Comparison of ENCODE assay signal across 19 mouse cellular contexts in the genomic region with DNA sequence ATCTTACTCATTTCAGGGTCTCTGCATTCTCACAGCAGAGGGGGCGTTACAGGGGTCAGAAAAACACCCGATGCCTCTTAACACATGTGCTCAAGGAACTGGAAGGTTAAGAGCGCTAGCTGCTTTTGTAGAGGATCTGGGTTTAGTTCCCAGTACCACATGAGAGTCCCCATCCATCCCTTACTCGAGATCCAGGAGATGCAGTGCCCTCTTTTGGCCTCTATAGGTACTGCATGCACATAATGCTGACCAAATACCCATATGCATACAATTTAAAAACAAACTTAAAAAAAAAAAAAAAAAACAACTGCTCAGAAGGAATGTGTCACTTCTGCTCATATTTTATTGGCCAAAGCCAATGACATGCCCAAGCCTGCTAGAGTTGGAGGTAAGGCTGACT. TPM values are rescaled to one million over a fixed set of nuclear protein-coding genes. Genes with fewer than 3 reads are reported as not detected.
DNase-seq lines count a peak whose midpoint lies in the region; ATAC-seq and TF ChIP-seq lines count a peak whose summit lies in the region.
"Had no signal": no experiment of that assay in that cellular context is flagged by ENCODE, and none has a peak within 500 bp of the region (broad histone marks: within the 10 kb centered on the region; RNA-seq: fewer than 3 reads in every experiment).

No protein-coding gene starts in this region.

- no peaks in the 10 kb centered on the region for H3K27me3 ChIP-seq in heart, postnatal 0 days (ENCODE audit: control insufficient read depth, insufficient read depth, low read length)
- no peaks in the 10 kb centered on the region for H3K27me3 ChIP-seq in lung, embryonic 14.5 days (ENCODE audit: insufficient read depth, low read length)
- no peaks in the 10 kb centered on the region for H3K27me3 ChIP-seq in MEL (ENCODE audit: control insufficient read depth in 1 of 2, insufficient read depth in 2 of 2, low read length in 2 of 2)
- no peaks in the 10 kb centered on the region for H3K27me3 ChIP-seq in splenic B cell, adult 2 months (ENCODE audit: control insufficient read depth, insufficient read depth, low read length, poor library complexity, severe bottlenecking)
- H3K27me3 ChIP-seq: embryonic facial prominence, embryonic 15.5 days; hindbrain, embryonic 15.5 days; liver, embryonic 13.5 days had no signal

- no peak overlapping the region for H3K9ac ChIP-seq in heart, postnatal 0 days (replicated peaks; ENCODE audit: low read depth, low read length)
- H3K9ac ChIP-seq in lung, embryonic 14.5 days: no peak overlapping the region
- H3K9ac ChIP-seq in MEL (ENCODE audit: control insufficient read depth, low read depth, low read length, poor library complexity, severe bottlenecking): no peak overlapping the region
- H3K9ac ChIP-seq: embryonic facial prominence, embryonic 15.5 days; hindbrain, embryonic 15.5 days; liver, embryonic 13.5 days had no signal

- peak; percentile 30 for TF ChIP-seq CTCF in heart, postnatal 0 days (IDR thresholded peaks at IDR 0.05; ENCODE audit: low read depth)
- peak; percentile 27; the same call in 1 of the 2 replicates for TF ChIP-seq CTCF in lung, embryonic 14.5 days (IDR thresholded peaks at IDR 0.05; ENCODE audit: low read depth)
- TF ChIP-seq CTCF in MEL (IDR thresholded peaks at IDR 0.05 in 2 of 3, conservative IDR thresholded peaks at IDR 0.05 in 1 of 3; ENCODE audit: control insufficient read depth in 1 of 3, insufficient read depth in 1 of 3, low read depth in 2 of 3, low read length in 3 of 3, poor library complexity in 1 of 3, severe bottlenecking in 1 of 3): peak in 2 of 3 experiments; percentile 27 to 44; a peak in 3 of 6 replicates

- no peaks in the 10 kb centered on the region for H3K4me1 ChIP-seq in heart, postnatal 0 days (ENCODE audit: control insufficient read depth, insufficient read depth)
- no peaks in the 10 kb centered on the region for H3K4me1 ChIP-seq in lung, embryonic 14.5 days (ENCODE audit: insufficient read depth)
- no peaks in the 10 kb centered on the region for H3K4me1 ChIP-seq in MEL (ENCODE audit: control insufficient read depth in 1 of 2, insufficient read depth in 2 of 2, low read length in 2 of 2)
- H3K4me1 ChIP-seq: embryonic facial prominence, embryonic 15.5 days; hindbrain, embryonic 15.5 days; liver, embryonic 13.5 days had no signal

- DNase-seq in heart, postnatal 0 days (ENCODE audit: low spot score): no peak
- DNase-seq in heart, adult 9 months (ENCODE audit: low spot score in 2 of 2): no peak
- no peak for DNase-seq in lung, embryonic 14.5 days
- DNase-seq in lung, postnatal 36 days: no peak
- peak; percentile 11 for DNase-seq in MEL (ENCODE audit: low read depth, low spot score)
- DNase-seq in splenic B cell, adult 2 months (ENCODE audit: low read depth, low spot score): peak; percentile 4
- DNase-seq in adrenal gland, postnatal 14 days: no peak
- no peak for DNase-seq in thymus, postnatal 36 days
- DNase-seq: adrenal gland, postnatal 10 days; cerebellum, adult 9-10 months; gastrocnemius, postnatal 25 days; kidney, adult 9 months; kidney, postnatal 4 days; liver, embryonic 13.5 days; lung, postnatal 14 days had no signal

- no peak overlapping the region for H3K4me3 ChIP-seq in heart, postnatal 0 days (ENCODE audit: low read depth, low read length)
- H3K4me3 ChIP-seq in lung, embryonic 14.5 days (ENCODE audit: low read depth, low read length): no peak overlapping the region
- H3K4me3 ChIP-seq in MEL (ENCODE audit: control insufficient read depth in 1 of 2, insufficient read depth in 1 of 2, low read depth in 2 of 2, low read length in 2 of 2): no peak overlapping the region
- H3K4me3 ChIP-seq: embryonic facial prominence, embryonic 15.5 days; hindbrain, embryonic 15.5 days; liver, embryonic 13.5 days had no signal

- 90% methylated on average over 4 of the region's 4 CpGs for WGBS in heart, postnatal 0 days
- 81% methylated on average over 4 of the region's 4 CpGs for WGBS in lung, embryonic 14.5 days

- no peak for TF ChIP-seq POLR2A in MEL (IDR thresholded peaks at IDR 0.05; ENCODE audit: control insufficient read depth in 1 of 2, insufficient read depth in 1 of 2, low read depth in 1 of 2, low read length in 2 of 2, poor library complexity in 1 of 2)

- H3K36me3 ChIP-seq in heart, postnatal 0 days (replicated peaks; ENCODE audit: control insufficient read depth, insufficient read depth, low read length): peaks cover 50% of the 10 kb centered on the region
- H3K36me3 ChIP-seq in lung, embryonic 14.5 days (ENCODE audit: insufficient read depth): no peaks in the 10 kb centered on the region
- H3K36me3 ChIP-seq in MEL (ENCODE audit: control insufficient read depth in 1 of 2, insufficient read depth in 2 of 2, low read length in 2 of 2): no peaks in the 10 kb centered on the region
- H3K36me3 ChIP-seq in splenic B cell, adult 2 months (ENCODE audit: control insufficient read depth, insufficient read depth, low read length, poor library complexity, severe bottlenecking): no peaks in the 10 kb centered on the region
- H3K36me3 ChIP-seq: embryonic facial prominence, embryonic 15.5 days; G1E; hindbrain, embryonic 15.5 days; liver, embryonic 13.5 days had no signal

- ATAC-seq in heart, postnatal 0 days (ENCODE audit: insufficient read depth, low read depth): no peak
- no peak for ATAC-seq in lung, embryonic 14.5 days (ENCODE audit: insufficient read depth)

- no peak overlapping the region for H3K27ac ChIP-seq in heart, postnatal 0 days (ENCODE audit: low read depth)
- no peak overlapping the region for H3K27ac ChIP-seq in lung, embryonic 14.5 days (ENCODE audit: low read depth)
- no peak overlapping the region for H3K27ac ChIP-seq in MEL (ENCODE audit: control insufficient read depth, low read depth, low read length)
- H3K27ac ChIP-seq: embryonic facial prominence, embryonic 15.5 days; hindbrain, embryonic 15.5 days; liver, embryonic 13.5 days had no signal

- no peaks in the 10 kb centered on the region for H3K79me2 ChIP-seq in MEL (ENCODE audit: control insufficient read depth, insufficient read depth, low read length, poor library complexity)

- H3K9me3 ChIP-seq in heart, postnatal 0 days (replicated peaks; ENCODE audit: control insufficient read depth, low read length): 0 out of 2 replicates have a peak, but pooled peaks cover 3% of the 10 kb centered on the region
- H3K9me3 ChIP-seq in lung, embryonic 14.5 days (ENCODE audit: low read depth, low read length): no peaks in the 10 kb centered on the region
- H3K9me3 ChIP-seq in MEL (replicated peaks; ENCODE audit: insufficient read depth, low read length): no peaks in the 10 kb centered on the region
- H3K9me3 ChIP-seq: embryonic facial prominence, embryonic 15.5 days; G1E; hindbrain, embryonic 15.5 days; liver, embryonic 13.5 days had no signal

- no peak overlapping the region for H3K4me2 ChIP-seq in heart, postnatal 0 days (ENCODE audit: low read depth, low read length)
- no peak overlapping the region for H3K4me2 ChIP-seq in lung, embryonic 14.5 days
- H3K4me2 ChIP-seq: embryonic facial prominence, embryonic 15.5 days; heart, embryonic 11.5 days; hindbrain, embryonic 15.5 days; liver, embryonic 13.5 days had no signal

- no peak for TF ChIP-seq EP300 in heart, postnatal 0 days (IDR thresholded peaks at IDR 0.05; ENCODE audit: low read depth)
- no peak for TF ChIP-seq EP300 in MEL (IDR thresholded peaks at IDR 0.05; ENCODE audit: low read depth in 1 of 2, low read length in 2 of 2)

- TF ChIP-seq RAD21 in MEL (IDR thresholded peaks at IDR 0.05; ENCODE audit: low read depth, low read length): peak; percentile 19

TF ChIP-seq in MEL, 35 proteins besides CTCF, POLR2A, EP300 and RAD21:
- no peak for TF ChIP-seq ZKSCAN1 (IDR thresholded peaks at IDR 0.05; ENCODE audit: low read depth, low read length)
- TF ChIP-seq POLR2AphosphoS5 (IDR thresholded peaks at IDR 0.05; ENCODE audit: borderline replicate concordance, low read depth, low read length): no peak
- no peak for TF ChIP-seq MAFK (IDR thresholded peaks at IDR 0.05; ENCODE audit: borderline replicate concordance, low read depth, low read length)
- no peak for TF ChIP-seq USF2 (IDR thresholded peaks at IDR 0.05; ENCODE audit: borderline replicate concordance in 1 of 2, insufficient read depth in 1 of 2, low read depth in 1 of 2, low read length in 2 of 2)
TF ChIP-seq in MEL: peak in this region for 0.

RNA-seq across cellular contexts. Expression of a gene that starts 8.8 kb away (rescaled TPM):
- 113 and 121 TPM in 2 replicates for total RNA-seq in heart, postnatal 0 days (2014; rRNA removed; ENCODE audit: low replicate concordance)
- polyA plus RNA-seq in heart, postnatal 0 days (2015; fragmentation: Nextera tagmentation; extraction: Ambion mirVana): 85.0 and 90.0 TPM in 2 replicates
- 1.2 and 1.9 TPM in 2 replicates for polyA plus RNA-seq in lung, embryonic 14.5 days (2014; fragmentation: Nextera tagmentation; extraction: Ambion mirVana)
- total RNA-seq in MEL (2012; rRNA removed): not detected in 2 replicates
- not detected for polyA plus RNA-seq in MEL (2012; ENCODE audit: insufficient read depth in 1 of 2, insufficient read length in 2 of 2, low read depth in 1 of 2, low replicate concordance in 2 of 2, missing spikeins in 1 of 2)
- 0.41 and 0.53 TPM in 2 replicates for total RNA-seq in adrenal gland, postnatal 14 days (2021)
- polyA plus RNA-seq: G1E had no signal

Comparison
In these comparisons a context has a peak if more than half of its experiments do, and no peak if none do; other contexts are left out.
1. DNase-seq: peak in MEL (single experiment) and splenic B cell, adult 2 months (single experiment); none in heart, postnatal 0 days (single experiment), heart, adult 9 months (0 of 2), lung, embryonic 14.5 days (single experiment), lung, postnatal 36 days (single experiment), adrenal gland, postnatal 14 days (single experiment) and thymus, postnatal 36 days (0 of 2).
2. RNA of a gene that starts 8.8 kb away (total RNA-seq): 113 to 121 TPM in heart, postnatal 0 days; 0.41 to 0.53 TPM in adrenal gland, postnatal 14 days and not detected in MEL; every median in the first group is over 10 times any median in the second.
3. Peak in every context shown above with its lines, with median percentiles within 50 percentile points of each other: CTCF ChIP-seq.